Mouse (Mus musculus) small intestine, adult 2 months (tissue): ENCODE results near the gene Cntfr.

Experiments used
- CTCF ChIP-seq: fragments of 200-500 bp; IDR thresholded peaks from 2 replicates; pipeline ENCODE4 v1.5.1; 2012; ENCODE audit warnings: low read depth, mild to moderate bottlenecking, control low read depth, inconsistent platforms, low read length, moderate library complexity, mixed read lengths; ENCODE audit not compliant: insufficient replicate concordance, insufficient read length; ENCODE audit errors: extremely low read depth
- POLR2A ChIP-seq: fragments of 200-500 bp; IDR thresholded peaks from 2 replicates; pipeline ENCODE4 v1.6.1; 2012; ENCODE audit warnings: low read depth, mild to moderate bottlenecking, control low read depth, inconsistent platforms, low read length, moderate library complexity

DNA sequence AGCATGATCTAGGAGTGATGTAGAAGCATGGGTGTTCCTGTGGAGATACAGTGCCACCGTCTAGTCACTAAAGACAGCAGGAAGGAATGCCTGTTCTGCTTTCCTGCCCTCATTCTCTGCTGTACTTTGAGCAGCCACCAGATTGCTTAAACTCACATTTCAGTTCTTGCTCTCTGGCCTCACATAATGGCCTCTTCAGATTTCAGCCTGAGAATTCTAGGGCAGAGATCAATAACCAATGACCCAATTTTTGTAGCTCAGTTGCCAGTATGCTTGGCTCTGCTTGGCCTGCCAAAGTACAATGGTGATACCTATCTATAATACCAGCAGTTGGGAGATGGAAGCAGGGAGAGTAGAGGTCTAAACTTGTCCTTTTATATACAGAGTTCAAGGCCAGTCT, 48.1 kb upstream of the Cntfr start:
- TF ChIP-seq POLR2A (no peak), CTCF (no peak)
